Mouse (Mus musculus) granulocyte monocyte progenitor cell, adult 5-6 weeks (primary cell): ENCODE measurements at regions not wholly inside any gene's neighbourhood (a gene's known extent, or its start where the extent isn't known, plus 50 kb on each side); places are given as distances from the start of the nearest gene placed in this dataset.
A peak's percentile ranks its signal among the peaks of the same experiment; 100 is the strongest.

Experiments used
- ATAC-seq: replicated peaks from 2 replicates; pipeline ENCODE4 v1.8.0; 2016; ENCODE audit warnings: mild to moderate bottlenecking, moderate TSS enrichment, inconsistent platforms; ENCODE audit not compliant: poor library complexity, severe bottlenecking

DNA sequence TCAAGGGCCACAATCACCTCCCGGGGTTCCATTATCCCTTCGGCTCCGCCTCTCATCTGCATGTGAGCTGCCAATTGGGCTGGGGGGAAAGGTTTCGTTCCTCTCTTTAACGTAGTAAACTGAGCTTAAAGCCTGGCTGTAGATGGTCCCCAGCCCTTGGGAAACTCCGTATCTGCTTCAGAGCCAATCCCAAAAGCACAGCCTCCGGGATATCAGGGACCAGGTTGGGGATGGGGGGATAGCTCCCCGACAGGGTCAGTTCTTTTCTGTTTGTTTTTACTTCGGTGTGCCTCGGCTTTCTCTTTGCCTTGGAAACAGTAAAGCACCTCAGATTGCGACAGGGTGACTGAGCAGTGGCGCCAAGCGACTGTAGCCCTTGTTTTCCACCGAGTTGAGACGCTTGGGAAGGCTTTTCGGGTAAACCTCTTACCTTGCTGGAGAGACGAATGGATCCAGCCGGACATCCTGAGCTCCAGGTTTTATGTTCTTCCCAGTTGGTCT lies 64.5 kb downstream of the Tfap2c start:
- no peak; the same call in 1 of the 2 replicates for ATAC-seq

DNA sequence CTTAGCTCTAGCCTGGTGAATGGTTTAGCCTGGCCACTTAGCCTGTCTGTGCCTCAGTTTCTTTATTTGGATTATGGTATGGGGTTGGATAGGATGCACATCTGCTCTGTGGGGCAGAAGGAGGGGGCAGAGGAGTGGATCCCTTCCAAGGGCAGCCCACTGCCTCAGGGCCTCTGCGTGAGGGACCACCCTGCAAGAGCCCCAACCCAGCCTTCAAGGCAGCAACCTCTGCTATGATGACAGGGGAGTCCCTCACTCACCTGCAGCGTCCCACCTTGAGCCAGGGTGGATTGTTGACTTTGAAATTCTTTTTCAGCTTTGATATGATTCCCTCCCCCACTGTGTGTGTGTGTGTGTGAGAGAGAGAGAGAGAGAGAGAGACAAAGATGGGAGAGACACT lies 65.8 kb downstream of the Tfap2c start:
- no peak for ATAC-seq

DNA sequence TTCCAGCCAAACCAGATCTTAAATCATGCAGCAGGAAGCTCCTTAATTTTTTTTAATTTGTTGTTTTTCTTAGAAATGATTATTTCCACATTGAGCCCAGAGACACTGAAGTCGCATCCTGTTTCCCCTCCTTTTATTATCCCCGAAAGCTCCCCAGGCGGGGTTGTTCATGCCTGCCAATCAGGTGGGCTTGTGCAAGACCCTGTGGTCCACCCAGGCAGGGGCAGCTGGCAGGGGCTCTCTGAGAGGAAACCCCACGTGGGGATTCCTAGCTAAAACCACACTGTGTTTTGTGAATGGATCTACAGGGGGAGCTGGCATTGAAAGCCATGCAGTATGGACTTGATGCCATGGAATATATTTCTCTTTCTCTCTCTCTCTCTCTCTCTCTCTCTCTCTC lies 66.2 kb downstream of the Tfap2c start:
- no peak for ATAC-seq

DNA sequence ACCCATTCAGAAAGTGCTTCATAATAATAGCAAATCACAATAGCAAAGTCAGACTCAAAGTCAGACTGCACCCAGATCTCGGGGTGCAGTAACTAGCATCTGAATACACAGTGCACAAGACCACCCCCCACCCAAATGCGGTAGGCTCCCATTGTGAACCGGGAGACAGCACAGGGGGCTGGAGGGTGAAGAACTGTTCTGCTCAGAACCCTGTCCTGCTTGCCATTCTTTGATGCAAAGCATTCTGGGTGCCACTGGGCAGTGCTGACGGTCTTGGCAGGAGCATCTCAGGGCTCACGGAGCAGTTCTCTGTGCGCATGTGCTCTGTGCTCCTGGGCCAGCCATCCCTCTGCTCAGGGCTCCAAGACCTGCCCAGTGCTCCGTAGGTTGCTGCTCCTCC lies 69.8 kb downstream of the Tfap2c start:
- no peak for ATAC-seq

DNA sequence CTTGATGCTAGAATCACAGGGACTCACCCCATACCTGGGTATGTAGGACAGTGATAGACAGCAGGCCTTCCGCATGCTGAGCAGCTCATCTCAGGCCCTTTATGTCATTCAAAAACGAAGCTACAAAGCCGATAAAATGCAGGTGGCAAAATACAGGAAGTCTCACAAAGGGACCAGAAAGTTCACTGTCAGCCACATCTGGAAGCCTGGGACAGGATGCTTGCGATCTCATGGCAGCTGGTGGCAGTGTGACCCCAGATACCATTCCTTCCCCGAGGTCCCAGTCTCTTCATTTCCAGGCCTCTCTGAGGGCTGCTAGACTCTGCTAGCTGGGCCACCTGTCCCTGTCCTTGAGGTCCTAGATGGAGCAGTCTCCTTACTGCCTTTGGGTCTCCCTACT lies 70.6 kb downstream of the Tfap2c start:
- no peak for ATAC-seq

DNA sequence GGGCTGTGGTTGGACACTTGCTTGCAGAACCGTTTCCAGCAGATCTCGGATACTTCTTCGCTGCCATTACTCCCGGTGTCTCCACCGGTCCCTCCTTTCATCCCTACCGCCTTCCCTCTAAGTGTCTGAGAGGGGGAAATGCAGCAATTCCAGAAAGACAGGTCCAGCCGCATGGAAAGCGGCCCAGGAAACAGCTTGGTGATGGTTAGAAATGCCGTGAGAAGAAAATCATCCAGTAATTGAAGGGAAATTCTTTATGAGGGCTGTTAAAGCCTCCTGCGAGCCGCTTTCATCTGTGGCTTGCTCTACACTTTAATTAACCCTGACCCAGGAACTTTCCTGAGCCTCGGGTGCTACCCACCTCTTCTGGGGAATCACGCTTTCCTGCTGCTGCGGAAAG lies 74.3 kb downstream of the Tfap2c start:
- no peak for ATAC-seq

DNA sequence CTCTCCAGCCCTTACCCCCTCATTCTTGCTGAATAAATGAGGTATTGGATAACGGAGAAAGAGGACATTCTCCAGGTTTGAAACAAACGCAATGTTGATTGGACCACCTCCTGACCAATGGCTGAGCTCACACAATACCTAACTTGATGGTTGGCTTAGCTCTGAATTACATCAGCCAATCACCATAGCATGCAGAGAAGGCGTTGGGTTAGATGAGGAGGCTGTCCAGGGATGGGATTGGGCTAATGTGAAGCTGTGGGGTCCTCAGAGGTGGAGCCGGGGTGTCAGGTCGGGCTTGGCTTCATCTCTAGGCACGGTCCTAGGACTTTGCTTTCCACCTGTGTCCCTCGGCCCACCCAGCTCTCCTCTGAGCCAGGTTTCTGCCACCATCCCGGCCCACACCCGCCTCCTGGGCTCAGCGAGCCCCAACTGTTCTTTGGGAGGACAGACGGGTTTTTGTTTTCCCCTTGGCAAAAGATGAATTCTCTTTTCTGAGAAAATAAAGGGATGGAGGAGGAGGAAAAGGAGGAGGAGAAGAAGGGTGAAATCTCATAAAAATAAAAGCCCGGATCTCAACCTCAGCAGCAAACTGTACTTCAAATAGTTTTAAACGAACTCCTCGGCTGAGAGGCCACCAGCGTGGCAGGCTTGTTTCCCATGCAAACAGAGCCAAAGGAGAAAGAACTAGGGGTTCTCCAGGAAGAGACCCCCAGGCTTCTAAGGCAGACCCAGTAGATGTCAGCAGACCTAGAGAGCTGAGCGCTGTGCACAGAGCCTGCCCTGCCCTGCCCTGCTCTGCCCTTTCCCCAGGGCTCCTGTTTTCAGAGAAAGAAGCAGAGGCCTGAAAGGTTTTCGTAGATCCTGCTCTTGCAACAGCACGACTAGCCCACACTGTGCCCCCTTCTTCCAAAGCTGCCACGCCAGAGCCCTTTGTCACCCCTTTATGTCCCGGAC lies 78.2 kb downstream of the Tfap2c start:
- no peak for ATAC-seq

DNA sequence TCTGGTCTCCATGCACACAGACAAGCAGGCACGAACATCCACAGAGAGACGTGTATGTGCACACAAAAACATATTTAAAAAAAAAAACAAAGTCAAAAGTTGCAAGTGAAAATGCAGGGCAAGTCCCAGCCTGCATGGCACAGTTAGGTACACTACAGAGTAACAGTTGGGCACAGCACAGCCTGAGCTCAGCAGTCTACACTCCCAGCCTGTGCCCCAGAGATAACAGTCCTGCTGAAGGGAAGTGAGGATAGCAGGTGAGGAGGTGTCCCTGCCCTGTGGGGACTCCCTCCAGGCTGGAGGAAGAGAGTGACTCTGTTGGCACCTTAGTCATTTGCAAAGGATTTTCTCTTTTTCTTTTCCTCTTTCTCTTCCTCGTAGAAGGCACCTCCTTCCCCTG lies 80.9 kb downstream of the Tfap2c start:
- ATAC-seq: no peak

DNA sequence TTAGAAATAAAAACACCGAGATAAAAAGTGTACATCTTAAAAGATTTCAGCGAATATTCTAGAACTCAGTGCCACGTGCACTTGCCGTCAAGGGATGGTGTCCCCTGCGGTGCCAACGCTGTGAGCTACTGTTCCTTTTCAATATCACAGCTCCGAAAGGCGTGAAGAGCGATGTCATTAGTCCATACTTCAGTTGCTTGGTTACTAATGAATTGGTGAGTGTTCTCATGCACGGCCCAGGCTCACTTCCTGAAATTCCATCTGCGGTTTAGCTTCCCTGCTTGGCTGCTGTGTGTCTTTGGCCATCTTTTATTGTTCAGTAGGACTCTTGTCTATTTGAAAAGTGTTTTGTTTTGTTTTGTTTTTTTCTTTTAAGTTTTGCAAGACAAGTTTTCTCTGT lies 93.2 kb downstream of the Tfap2c start:
- ATAC-seq: no peak

DNA sequence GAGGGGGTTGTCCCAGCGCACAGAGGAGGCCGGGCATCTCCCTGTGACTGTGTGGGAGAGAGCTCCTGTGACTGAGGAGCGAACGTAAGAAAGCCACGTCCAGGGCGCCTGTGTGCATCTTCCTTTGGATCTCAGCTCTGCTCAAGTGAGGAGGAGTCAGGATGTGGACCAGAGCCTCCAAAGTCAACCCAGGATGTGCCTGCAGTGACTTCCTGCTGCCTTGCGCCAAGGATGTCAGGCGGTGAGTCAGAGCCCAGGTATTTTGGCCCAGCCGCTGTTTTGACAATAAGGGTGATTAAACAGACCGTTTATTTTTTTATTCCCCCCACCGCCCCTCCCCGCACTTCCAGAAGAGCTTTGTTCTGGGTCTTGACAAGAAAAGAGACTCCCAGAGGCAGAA lies 94.5 kb downstream of the Tfap2c start:
- no peak for ATAC-seq

DNA sequence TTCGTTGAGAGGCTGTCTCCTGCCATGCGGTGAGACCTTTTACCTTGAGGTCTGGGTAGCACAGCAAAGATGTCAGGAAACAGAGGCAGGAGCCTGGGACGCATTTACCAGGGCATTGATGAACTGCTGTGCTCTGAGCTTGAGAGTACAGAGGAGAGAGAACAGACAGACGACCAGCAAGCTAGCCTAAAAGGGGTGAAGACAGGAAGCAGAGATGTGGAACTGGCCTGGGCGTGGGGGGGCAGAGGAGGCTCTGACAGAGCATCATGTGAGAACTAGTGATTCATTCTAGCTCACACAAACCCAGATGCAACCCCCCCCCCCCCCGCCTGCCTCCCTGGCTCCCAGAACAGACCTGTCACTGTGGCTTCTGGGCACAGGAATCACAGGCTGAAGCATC lies 95.1 kb downstream of the Tfap2c start:
- no peak for ATAC-seq

DNA sequence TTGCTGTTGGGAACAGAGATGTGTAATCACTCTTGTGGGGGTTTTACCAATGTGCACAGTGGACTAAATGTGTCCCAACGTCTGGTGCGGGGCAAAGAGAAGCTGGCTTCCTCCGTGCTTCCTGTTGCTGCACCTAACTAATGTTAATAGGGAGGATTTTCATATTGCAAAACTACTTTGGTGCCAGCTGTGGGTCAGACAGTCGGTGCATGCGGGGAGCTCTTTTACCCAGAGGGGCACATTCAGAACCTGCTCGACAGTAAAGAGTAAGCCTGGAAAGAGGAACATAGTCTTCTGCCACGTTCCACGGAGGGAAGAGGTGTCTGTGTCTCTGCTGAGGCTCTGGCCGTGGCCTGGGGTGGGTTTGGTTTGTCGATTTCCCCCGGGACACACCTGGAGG lies 98.7 kb downstream of the Tfap2c start:
- peak; percentile 65 for ATAC-seq

DNA sequence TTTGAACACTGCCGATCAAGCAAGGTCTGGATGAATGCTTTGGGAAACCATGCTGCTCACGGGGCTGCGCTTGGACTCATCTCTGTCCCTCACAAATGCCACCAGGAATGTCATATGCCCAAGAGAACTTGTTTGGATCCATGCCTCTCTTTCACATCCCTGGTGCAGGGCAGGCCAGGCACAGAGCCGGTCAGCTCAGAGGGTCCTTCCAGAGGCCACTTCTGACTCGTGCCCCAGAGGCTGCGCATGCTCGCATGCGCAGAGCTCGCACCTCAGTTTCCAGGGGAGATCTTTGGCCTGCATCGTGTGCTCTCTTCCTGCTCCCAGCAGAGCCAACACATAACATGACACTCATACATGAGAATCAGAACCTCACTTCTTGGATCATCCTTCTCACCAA lies 111.1 kb downstream of the Tfap2c start:
- no peak for ATAC-seq

DNA sequence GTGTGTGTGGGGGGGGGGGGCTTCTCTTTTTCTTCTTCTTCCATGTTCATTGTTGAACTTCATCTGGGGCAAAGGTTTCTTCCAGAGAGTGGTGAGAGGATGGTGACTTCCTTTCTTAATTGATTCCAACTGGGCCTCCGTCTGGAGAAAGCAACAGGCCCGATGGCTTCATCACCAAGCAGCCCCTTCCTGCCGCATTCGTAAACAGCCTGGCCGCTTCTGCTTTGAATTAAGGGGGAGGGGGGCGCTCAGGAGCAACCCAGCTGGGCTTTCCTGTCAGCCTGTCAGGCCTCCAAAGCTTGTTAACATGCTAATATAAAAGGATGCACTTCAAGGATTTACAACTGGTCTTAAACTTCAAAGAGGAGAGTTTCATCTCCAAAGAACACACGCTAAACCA lies 111.5 kb downstream of the Tfap2c start:
- ATAC-seq: no peak

DNA sequence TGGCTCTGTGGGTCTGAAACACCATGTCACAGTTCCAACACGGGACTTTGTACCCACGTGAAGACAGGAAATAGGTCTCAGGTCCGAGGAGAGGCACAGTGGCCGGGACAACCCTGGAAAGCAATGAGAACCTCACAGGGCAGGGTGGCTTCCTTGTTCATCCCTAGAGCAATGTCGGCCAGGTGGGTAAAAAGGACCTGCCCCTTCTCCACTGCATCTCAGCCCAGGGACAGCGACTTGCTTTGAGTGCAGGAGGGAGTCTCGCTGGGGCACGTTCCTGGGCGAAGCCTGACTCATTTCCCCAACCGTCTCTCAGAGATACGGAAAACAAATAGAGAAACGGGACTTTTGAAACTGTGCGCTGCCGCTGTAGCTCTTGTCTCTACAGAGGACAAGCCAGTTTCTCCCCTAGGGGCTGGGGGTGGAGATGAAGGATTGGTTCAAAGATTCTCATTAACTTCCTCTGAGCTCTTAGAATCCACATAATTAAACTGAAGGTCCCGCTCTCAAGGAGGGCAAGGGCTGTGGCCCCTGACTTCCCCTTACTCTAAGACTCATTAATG lies 112.1 kb downstream of the Tfap2c start:
- ATAC-seq: no peak

DNA sequence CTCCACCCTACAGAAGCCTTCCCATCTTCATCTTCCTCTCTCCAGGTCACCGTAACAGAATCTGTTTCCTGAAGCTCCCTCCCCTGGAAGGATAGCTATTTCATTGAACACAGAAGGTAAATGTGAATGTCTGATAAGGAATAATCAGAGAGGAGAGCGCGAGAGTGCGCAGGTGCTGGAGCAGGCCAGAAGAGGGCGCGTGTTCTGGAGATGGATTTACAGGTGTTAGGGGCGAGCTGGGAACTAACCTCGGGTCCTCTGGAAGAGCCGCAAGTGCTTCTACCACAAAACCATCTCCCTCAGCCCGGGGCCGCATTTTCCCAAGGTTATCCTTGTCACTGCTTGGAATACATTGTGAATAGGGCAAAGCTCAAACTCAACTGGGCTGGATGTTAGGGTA lies 112.8 kb downstream of the Tfap2c start:
- no peak for ATAC-seq

DNA sequence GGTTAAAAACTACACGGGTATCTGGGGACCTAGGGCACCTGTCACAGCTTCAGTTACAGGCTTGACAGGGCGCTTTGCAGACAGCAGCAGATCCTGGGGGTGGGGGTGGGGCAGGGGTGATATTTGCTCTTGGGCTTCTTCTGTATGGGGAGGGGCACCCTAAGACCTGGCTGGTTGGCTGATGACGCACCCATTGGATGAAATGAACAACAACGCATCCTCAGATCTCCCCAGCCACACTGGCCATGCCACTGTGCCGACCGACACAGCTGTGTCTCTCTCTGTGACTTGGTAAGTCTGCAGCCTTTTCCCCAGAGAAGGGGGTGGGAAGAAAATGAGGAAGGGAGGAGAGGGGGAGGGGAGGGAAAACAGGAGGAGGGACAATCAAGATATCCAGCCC lies 114.3 kb downstream of the Tfap2c start:
- ATAC-seq: no peak

DNA sequence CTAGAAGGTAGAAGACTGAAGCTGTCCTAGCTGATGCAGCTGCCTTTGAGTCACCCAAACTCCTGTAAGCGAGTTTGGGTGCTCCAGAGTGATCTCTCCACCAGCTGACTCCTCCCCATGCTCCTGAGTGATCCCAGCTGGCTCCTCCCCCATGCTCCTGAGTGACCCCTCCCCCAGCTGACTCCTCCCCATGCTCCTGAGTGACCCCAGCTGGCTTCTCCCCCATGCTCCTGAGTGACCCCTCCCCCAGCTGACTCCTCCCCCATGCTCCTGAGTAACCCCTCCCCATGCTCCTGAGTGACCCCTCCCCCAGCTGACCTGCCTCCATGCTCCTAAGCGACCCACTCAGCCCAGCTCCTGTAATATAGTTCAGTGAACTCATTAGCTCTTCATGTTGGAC lies 123.7 kb downstream of the Tfap2c start:
- ATAC-seq: no peak

DNA sequence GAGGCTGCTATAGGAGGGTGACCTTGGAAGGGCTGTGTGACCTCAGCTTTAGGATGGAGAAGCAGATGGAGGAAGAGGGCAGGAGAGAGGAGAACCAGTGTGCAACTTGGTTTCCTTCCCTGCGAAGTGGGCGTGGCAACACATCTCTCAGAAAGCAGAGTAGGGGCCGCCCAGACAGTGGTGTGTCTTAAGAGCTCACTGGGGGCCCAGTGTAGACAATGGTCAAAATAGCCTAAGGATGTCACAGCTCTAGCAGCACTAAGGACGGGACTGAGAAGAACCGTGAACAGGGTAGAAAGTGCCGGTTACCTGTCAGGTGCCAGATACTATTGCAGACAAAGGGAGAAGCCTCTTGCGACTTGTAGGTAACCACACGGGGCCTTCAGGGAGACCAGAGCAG lies 125.2 kb downstream of the Tfap2c start:
- no peak for ATAC-seq

DNA sequence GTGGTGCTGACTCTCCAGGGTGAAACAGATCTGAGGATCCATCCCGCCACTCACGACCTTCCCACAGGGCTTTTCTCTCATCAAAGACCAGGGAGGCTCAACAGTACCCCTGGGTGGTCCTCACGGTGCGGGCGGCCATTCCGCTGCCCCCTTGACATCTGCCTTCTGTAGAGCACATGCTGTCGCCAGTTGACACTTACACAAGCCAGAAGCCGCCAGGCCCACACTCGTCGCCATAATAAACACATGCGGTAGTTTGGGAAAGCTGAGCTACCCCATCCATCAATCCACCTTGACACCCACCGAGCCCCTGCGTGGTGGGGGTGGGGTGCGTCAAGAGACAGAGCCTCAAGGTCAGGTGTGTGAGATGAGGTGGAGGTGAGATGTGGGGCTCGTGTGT lies 125.7 kb downstream of the Tfap2c start:
- no peak for ATAC-seq

DNA sequence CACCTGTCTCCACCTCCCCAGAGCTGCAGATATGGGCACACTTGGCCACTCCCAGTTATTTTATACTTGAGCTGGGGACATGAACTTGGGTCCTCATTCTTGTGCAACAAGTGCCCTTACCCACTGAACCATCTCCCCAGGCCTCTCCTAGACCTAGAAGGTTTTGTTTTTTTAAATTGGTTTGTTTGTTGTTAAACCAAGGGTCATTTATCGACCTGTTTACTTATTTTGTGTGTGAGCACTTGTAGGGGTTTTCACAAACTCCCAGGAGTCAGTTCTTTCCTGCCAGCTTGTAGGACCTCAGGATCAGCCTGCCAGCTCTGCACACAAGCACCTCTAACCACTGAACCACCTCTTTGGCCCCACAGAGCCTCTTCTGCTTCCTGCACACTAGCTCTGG lies 140.8 kb downstream of the Tfap2c start:
- ATAC-seq: no peak
